Mouse (Mus musculus) cerebellum, adult 11-12 months (tissue): ENCODE data around the gene Cxcl16.
"Not testable (repeated sequence)": the region's sequence is repeated elsewhere in the genome, so short reads cannot be mapped to it uniquely, and the experiment has no call there.

Source experiments
- DNase-seq: peaks from one replicate; pipeline ENCODE4 v3.0.0; 2022

Cxcl16 gene

DNA sequence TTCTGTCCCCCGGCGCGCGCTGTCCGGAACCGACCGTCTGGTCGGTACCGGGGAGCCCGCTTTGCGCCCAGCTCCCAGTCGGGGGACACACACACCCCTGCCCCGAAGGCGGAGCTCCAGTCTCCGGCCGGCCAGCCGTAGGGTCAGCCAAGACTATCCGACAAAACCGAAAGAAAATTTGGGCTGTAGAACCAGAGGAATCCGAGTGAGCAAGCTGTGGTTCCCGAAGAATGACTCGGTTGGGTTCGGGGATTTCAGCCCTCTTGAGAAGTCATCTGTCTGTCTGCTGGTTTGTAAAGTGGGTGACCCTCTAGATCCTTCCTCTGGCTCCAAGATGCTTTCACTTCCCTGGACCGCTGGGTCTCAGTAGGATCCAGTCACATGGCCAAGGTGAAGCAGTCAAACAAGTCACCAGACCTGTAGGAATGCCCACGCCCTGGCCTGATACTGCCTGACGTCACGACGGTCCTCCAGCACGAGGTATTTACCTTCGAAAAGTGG lies at the start of gene Cxcl16:
Gene Cxcl16 (minus strand): TSS at position 384 of the 501 bp plus-strand sequence.
- no peak for DNase-seq

DNA sequence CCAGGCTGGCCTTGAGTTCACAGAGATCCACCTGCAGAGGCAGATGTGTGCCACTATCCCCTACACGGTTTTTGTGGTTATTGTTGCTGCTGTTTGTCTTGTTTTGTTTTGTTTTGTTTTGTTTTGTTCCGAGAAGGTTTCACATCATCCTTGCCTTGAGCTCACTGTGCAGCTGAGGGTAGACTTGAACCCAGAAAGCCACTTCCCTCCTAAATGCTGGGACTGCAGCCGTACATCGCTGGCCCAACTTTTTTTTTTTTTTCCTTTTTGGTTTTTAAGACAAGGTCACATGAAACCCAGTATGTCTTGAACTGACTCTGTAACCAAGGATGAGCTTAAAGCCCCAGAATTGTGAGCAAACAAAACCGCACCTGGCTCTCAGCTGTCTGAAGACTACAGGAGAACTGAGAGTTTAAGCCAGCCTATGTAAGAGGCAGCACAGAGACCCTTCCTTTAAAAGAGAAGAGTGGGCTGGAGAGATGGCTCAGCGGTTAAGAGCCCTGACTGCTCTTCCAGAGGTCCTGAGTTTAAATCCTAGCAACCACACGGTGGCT lies 47.3 kb upstream of the Cxcl16 start:
- no peak for DNase-seq

DNA sequence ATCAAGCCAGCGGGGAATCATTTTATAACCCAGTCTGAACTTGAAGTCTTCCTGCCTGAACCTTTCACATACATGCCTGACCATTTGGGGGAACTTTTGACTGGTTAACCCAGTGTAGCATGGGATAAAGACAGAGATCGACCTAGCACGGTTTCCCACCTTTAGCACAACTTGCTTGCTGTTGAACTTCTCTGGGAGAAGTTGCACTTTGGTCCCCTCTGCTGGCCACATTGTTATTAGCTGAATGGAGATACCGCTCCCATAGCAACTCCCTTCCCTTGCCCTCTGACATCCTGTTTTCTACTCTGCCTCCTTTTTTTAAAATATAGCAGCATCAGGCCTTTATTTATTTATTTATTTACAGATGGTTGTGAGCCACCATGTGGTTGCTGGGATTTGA lies 46.6 kb upstream of the Cxcl16 start:
- no peak for DNase-seq

DNA sequence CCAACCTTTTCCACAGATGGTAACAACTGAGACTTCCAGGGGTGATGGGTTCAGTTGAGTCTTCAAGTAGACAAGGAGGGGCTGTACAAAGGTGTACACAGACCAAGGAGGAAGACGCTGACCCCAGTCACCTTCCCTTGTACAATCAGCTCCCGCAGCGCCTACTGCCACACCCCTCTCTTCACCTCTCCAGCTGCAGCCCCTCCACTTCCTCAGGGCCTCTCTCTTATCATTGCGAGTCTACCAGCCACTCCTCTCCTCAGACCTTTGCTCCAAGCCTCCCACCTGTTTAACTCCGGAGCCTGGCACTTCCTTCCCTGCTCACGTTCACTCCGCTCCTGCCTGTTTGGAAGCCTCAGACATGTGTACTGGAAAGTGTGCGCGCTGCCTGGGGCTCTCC lies 45.2 kb upstream of the Cxcl16 start, which contains the start of gene Tm4sf5:
Gene Tm4sf5 (plus strand): TSS at position 275 of the 400 bp plus-strand sequence.
- DNase-seq = no peak

DNA sequence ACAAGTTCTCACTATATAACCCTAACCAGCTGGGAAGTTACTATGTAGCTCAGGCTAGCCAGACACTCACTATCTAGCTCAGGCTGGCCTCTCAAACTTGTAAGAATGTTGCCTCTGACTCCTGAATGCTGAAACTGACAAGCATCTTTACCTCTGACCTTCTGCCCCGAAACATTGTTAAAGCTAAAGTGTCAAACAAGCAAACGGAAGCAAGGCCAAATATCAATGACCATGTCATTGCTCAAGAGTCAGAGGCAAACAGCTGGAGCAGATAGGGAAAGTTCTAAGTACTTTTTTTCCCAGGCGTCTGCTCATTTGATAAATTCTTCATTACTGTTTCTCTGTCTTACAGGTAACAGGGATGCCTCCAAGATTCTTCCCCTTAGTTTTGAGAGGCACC lies 42.2 kb upstream of the Cxcl16 start:
- DNase-seq = no peak

DNA sequence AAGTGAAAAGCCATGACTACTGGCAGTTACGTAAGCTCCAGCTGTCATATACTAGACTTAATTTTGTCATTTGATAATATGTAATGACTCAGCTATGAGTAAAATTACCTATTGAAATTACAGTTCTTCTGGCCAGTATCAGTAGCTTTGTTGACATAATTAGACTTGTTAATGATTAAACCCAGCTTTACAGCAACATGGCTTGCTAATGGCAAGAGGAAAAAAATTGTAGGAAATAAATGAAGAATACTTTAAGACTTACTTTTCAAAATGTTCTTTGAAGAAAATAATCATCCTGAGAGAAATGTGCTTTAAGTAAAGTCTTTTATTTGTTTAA lies 40.7 kb upstream of the Cxcl16 start:
- DNase-seq = no peak

DNA sequence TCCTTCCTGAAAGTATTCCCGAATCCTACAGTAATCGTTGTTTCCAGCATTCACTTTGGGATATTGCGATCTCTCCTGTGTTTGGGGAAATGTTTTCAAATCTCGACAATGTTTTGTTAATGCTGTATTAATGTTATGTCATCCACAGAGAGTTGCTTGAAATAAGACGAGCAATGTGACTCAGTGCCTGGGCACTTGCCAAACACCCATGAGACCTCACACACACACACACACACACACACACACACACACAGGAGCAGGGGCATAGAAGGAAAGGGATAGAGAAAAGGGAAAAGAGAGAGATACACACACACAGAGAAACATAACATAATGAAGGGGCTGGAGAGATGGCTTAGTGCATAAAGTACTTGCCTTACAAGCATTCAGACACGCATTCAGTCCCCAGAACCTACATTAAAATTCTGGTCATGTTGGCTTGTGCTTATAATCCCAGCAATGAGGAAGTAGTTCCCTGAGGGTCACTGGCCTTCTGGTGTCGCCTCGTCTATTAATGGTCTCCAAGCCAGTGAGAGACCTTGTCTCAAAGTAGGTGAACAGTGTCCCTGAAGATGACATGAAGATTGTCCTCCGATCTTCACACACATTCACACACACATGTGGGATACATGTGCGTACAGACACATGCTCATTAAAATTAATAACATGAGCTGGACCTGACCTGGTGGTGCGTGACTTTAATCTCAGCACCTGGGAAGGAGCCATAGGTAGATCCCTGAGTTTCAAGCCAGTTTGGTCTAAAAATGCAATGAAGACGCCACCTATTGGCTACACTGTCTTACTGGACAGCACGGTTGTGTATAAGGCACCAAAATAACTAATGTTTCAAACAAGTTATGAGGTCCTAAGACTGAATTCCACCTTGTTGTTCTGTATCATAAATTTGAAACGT lies 40.0 kb upstream of the Cxcl16 start:
- no peak for DNase-seq

DNA sequence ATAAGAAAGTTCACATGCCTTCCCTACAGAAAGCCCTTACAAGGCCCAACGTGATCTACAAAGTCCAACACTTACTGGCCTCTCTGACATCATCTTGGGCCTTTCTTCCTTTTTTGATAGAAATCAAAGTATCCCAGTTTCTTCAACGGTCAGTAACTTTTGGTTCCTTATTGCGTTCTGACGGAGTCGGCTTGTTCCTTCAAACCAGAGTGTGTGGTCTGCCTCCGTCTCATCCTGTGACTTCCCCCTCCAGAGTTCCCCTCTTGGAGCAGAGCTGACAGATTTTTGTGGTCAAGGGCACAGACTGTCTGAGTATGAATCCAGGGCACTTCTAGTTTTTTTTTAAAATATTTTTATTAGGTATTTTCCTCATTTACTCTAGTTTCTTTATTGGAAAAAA lies 29.9 kb upstream of the Cxcl16 start:
- DNase-seq = no peak

DNA sequence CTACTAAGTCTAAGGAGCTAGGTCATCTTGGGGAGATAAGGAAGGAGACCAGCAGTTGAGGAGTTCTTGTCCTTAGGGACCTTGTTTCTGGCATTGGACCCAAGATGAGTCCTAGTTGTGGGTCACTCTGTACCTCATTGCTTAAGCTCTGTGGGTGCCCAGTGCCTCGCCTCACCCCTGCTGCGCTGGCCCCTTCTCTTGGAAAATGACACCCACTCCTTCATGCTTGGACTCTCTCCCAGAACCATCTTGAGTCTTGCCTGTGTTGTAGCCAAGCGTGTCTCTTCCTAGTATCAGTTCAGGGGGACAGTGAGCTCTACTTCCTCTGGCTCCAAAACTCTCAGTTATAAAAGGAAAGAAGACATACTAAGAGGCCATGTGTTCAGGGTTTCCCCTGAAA lies 29.4 kb upstream of the Cxcl16 start:
- no peak for DNase-seq

DNA sequence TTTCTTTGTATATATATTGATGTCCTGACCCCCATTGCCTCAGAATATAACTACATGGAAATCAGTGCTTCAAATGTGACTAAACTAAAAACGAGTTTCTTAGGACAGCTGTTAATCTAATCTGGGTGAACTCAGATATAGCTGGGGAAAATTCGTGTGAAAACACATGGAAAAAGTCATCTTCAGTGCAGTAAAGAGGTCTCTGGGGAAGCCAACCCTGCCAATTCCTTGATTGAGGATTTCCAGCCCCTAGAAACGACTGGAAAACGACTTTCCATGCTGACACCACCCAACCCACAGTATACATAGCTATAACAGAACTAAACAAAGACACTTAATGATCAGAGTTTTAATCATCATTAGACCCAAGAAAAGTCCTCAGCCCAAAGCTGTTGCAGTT lies 28.0 kb upstream of the Cxcl16 start:
- no peak for DNase-seq

DNA sequence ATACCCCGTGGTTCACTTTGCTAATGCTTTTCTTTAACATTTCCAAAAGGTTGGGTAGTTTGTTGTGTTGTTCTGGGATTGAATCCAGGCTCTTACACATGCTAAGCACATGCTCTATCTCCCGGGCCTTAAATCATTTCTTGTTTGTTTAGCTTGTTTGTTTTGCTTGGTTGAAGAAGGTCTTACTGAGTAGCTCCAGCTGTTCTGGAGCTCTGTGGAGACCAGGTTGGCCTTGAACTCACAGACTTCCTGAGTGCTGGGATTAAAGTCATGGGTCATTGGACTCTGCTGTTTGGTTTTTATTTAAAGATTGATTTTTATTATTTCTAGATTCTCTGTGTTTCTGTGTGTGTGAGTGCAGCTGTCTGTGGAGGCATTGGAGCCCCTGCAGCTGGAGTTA lies 25.7 kb upstream of the Cxcl16 start:
- no peak for DNase-seq

DNA sequence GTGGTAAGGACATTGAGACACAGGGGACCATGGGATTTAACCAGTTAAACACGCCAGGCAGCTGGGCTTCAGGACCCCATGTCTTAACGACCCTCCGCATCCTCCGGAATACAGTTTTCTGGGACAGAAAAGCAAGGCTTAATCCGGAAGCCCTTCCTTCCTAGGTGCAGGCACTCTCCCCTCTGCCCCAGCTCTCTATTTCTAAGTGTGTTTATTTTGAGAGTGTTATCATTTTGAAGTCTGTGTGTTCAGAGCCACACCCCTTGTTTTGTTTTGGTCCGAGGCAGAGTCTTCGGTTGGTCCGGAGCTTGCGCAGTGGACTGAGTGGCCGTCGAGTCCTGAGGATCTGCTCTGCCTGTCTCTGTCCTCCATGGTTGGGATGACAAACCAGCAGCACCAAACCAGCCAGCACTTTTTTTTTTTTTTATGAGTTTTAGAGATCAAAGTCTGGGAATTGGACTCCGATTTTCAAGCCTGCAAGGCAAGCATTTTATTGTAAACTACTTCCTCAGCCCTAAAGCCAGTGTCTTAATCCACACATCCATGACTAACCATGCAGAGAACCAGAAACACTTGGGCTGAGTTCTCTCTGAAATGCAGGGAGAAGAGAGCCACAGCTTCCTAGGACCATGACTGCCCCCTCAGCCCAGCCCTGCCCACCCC lies 15.2 kb upstream of the Cxcl16 start:
- no peak for DNase-seq

DNA sequence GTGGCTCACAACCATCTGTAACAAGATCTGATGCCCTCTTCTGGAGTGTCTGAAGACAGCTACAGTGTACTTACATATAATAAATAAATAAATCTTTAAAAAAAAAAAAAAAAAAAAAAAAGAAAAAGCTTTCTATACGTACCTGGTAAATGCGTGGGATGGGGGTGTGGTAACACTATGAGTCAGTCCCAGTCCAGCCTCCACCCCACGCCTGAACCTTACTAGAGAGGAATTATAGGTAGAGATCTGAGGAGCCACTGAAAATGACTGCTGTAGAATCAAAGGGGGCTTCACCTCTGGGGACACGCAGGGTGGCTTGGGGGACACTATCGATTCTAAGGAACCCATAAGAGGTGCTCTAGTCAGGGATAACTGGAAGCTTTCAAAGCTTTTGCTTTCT lies 13.5 kb upstream of the Cxcl16 start:
- not testable (repeated sequence) for DNase-seq

DNA sequence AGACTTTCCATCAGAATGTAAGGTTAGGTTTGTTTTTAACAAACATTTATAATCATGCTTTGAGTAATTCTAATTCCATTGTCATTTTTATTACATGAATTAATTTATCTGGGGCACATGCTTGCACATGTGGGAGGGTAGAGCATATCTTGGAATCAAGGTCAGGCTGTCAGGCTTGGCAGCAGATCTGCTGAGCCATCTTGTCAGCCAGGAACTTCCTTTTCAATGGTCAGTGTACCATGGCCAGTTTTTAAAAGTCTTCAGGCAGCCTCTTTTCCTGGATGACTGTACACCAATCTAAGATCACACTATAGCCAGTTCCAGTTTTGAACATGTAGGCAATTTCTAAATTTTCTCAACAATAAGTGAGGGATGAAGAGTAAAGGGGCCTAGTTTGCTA lies 12.9 kb upstream of the Cxcl16 start:
- no peak for DNase-seq

DNA sequence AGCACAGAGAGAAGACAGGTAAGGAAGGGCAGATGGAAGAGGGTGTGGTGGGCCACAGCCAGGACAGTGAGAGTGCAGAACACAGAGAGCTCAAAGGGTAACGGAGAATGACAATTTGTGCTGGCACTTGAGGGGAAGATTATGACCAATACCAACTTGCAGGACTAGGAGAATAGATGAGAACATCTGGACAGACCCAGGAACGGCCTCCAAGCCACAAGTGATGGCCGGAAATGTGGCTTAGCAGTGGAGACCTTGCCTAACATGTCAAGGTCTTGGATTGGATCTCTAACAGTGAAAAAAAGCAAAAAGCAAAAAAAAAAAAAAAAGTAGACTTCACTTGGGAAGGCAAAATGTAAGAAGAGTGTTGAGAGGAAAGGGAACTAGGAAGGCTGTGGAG lies 10.0 kb upstream of the Cxcl16 start:
- DNase-seq = no peak

DNA sequence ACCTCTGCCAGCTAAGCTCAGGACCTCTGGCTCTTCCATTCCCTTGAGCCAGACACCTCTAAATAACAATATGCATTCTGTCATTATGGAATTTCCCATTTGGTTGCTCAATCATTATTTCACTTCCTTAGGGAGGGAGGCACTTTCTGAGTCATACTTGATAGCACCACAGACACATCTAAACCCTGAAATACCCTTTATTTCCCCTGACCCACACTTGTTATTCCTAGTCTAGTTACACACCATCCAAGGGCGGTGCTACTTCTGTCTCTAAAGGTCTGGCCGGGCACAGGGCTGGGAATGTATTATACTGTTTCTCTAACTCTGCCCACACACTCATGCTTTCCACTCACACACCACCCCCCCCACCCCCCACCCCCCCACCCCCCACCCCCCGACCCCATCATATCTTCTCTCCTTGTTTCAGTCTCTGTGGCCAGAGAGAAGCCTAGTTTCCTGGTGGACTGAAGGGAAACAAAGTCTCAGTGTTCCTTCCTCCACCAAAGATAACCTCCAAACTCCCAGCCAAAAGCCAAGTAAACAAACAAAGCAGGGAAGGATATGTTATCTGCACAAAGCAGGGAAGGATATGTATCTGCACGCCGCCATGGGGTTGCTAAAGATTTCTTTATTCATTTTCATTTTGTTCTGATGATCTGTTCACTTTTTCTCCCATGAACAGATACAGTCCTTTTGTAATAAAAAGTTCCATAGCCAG lies 8.3 kb upstream of the Cxcl16 start:
- no peak for DNase-seq

DNA sequence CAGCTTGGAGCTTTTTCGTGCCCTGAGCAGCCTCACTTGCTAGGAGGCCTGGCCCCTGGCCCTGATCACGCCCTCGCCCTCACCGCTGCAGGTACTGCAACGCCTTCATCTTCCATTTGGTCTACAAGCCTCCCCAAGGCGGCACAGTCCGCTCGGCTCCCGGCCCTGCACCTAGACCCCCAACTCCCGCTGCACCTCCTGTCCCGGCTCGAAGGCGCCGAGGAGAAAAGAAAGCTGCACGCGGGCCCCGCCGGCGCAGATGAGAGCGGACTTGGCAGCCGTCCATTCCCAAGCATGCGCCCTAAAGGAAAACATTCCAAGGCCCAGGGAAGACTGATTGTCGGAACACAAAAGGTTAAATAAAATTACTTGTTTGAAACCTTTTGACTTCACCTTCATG lies 6.0 kb upstream of the Cxcl16 start:
- DNase-seq = no peak

DNA sequence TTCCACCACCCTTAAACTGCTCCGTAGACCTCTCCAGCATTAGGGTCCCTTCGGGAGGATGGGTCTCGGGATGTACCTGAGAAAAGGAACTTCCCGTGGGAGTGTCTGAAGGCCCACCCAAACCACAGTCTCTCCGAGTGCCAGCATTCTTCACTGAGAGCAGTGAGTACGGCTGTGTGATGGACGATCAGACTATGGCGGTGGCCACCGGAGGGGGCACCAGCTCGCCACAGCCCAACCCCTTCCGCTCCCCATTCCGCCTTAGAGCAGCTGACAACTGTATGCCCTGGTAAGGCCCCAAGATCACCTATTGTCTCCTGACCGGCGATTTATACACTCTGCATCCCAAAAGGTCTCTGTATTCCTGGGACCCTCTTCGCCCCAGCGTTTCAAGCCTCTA lies 5.4 kb upstream of the Cxcl16 start:
- DNase-seq = no peak

DNA sequence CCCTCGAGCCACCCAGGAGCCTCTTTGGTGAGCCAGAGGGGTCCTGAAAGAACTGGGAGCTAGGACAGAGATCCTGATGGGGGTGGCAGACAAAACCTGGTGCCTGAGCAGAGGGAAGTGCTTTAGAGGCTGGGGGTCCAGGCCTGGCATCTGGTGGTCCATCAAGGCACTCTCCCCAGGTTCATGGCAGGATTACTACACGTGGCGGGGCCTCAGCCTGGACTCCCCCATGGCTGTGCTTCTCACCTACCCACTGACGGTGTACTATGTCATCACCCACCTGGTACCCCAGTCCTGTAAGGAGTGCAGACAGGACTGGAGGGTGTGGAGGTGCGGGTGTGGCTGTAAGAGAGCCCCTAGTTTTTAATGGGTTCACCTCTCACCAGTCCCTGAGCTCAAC lies 4.2 kb upstream of the Cxcl16 start:
- DNase-seq = no peak

DNA sequence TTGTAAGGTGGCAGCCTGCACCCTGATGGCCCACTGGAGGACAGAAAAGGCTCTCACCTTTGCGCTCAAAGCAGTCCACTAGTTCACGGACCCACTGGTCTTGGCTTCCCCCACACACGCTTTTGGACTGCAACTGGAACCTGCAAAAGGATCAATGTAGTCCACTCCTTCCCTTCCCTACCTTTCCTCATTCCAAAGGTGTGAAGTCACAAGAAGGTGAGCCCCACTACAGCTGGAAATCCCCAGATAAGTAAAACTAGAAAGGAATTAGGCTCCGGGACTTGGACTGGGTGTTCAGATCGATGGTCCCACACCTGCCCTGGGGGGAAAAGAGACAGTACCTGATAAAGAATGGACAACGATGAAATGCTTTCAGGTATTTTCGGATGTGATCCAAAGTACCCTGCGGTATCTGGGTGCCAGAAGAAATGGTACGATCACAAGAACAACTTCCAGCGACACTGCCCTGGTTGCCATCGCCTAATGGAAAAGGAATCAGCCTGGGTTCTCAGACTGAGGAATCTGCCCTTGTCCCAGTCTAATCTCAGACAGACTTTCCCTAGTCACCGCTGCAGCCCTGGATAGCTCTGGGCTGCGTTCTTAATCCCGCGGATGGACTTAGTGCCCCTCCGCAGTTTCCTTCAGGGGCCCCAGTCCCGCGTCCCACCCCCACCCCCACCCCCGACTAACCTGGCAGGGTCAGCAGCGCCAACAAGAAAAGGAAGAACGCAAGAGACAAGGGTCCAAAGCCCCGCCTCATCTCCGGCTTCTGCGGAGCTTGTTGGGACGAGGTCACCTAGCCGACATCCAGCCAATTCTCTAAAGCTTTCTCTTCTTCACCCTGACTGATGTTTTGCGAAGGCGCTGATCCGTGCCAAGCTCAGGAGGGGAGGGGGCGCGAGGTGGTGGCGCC lies 840 bp downstream of the Cxcl16 start, which contains the start of gene Zmynd15:
Gene Zmynd15 (plus strand): TSS at position 746 of the 913 bp plus-strand sequence.
- DNase-seq = no peak

DNA sequence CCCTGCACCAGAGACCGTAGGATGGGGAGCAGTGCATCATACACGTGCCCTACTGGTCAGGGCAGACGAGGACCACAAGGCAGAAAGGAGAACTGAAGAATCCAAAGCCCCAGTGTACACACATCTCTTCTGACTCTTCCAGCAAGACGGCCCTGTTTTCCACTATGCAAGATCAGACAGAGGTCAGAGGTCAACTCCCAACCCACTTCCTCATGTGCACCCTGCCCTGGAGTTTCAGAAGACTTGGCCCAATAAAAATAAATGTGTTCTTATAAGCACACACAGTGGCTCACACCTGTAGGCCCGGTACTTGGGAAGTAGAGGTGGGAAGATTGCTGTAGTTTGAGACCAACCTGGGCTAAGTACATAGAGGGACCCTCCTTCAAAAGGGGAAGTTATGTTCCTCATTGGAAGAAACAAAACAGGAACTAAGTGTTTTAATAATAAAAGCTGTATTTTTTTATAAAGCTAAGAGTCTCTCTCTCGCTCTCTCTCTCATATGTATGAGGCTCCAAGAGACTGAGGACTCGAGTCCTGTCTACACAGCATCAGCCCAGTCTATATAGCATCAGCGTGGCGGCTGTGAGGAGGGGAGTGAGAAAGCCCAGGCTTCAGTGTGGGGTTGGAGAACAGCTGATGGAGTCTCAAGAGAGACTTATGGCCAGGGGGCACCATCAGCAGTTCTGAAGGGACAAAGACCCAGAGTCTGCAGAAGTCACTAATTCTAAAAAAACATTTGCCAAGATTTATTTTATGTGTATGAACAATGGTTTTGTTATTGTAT lies 6.3 kb downstream of the Cxcl16 start:
- DNase-seq = no peak
